Mouse (Mus musculus) kidney, embryonic 14.5 days (tissue): ENCODE measurements around the gene Tnnc2. TPM values are rescaled to one million over a fixed set of nuclear protein-coding genes. Genes with fewer than 3 reads are reported as not detected.

Source experiments
- polyA plus RNA-seq: library from polyadenylated mRNA; unstranded; fragments of >200 nt; fragmentation: Nextera tagmentation; extraction: Ambion mirVana; gene quantifications from 2 replicates; pipeline ENCODE4 v1.2.1, GENCODE M21; 2014

Tnnc2 gene
- polyA plus RNA-seq, 1 experiment from 2014 or later = 1.9 TPM

Other genes starting within 250 kb of the Tnnc2 start
- 330 and 331 TPM in 2 replicates for gene Wfdc2, start 217.6 kb downstream of the Tnnc2 start, polyA plus RNA-seq
- not detected in 2 replicates for gene Spint3, start 206.5 kb downstream of the Tnnc2 start, polyA plus RNA-seq
- gene Wfdc6a, start 194.5 kb downstream of the Tnnc2 start, polyA plus RNA-seq = not detected in 2 replicates
- gene Eppin, start 186.4 kb downstream of the Tnnc2 start, polyA plus RNA-seq = not detected in 2 replicates
- not detected in 2 replicates for gene Wfdc6b, start 166.4 kb downstream of the Tnnc2 start, polyA plus RNA-seq
- not detected in 2 replicates for gene Wfdc8, start 166.3 kb downstream of the Tnnc2 start, polyA plus RNA-seq
- not detected in 2 replicates for gene Wfdc16, start 141.2 kb downstream of the Tnnc2 start, polyA plus RNA-seq
- not detected in 2 replicates for gene Wfdc10, start 123.9 kb downstream of the Tnnc2 start, polyA plus RNA-seq
- gene Wfdc9, start 123.4 kb downstream of the Tnnc2 start, polyA plus RNA-seq = not detected in 2 replicates
- not detected in 2 replicates for gene Wfdc11, start 105.9 kb downstream of the Tnnc2 start, polyA plus RNA-seq
- gene Wfdc13, start 94.9 kb downstream of the Tnnc2 start, polyA plus RNA-seq = 0.54 and 0.93 TPM in 2 replicates
- gene Spint4, start 81.5 kb downstream of the Tnnc2 start, polyA plus RNA-seq = 1.1 and 1.4 TPM in 2 replicates
- not detected in 2 replicates for gene Spint5, start 64.7 kb downstream of the Tnnc2 start, polyA plus RNA-seq
- 0.83 and 1.4 TPM in 2 replicates for gene Wfdc3, start 34.0 kb downstream of the Tnnc2 start, polyA plus RNA-seq
- gene Dnttip1, start 34.0 kb downstream of the Tnnc2 start, polyA plus RNA-seq = 64.4 and 70.8 TPM in 2 replicates
- 559 and 687 TPM in 2 replicates for gene Ube2c, start 10.1 kb downstream of the Tnnc2 start, polyA plus RNA-seq
- 16.0 and 16.6 TPM in 2 replicates for gene Snx21, start 5.9 kb upstream of the Tnnc2 start, polyA plus RNA-seq
- gene Acot8, start 24.9 kb upstream of the Tnnc2 start, polyA plus RNA-seq = 13.7 and 17.0 TPM in 2 replicates
- gene Zswim3, start 25.1 kb upstream of the Tnnc2 start, polyA plus RNA-seq = 7.3 and 9.0 TPM in 2 replicates
- gene Zswim1, start 42.7 kb upstream of the Tnnc2 start, polyA plus RNA-seq = 12.4 and 20.0 TPM in 2 replicates
- gene Spata25, start 48.6 kb upstream of the Tnnc2 start, polyA plus RNA-seq = not detected in 2 replicates
- 122 and 135 TPM in 2 replicates for gene Ctsa, start 52.9 kb upstream of the Tnnc2 start, polyA plus RNA-seq
- gene Neurl2, start 53.5 kb upstream of the Tnnc2 start, polyA plus RNA-seq = 6.0 and 6.6 TPM in 2 replicates
- gene Pltp, start 77.7 kb upstream of the Tnnc2 start, polyA plus RNA-seq = 25.7 and 34.6 TPM in 2 replicates
- 68.9 and 72.9 TPM in 2 replicates for gene Pcif1, start 99.3 kb upstream of the Tnnc2 start, polyA plus RNA-seq
- gene Zfp335, start 131.8 kb upstream of the Tnnc2 start, polyA plus RNA-seq = 10.7 and 13.8 TPM in 2 replicates
- gene Mmp9, start 160.8 kb upstream of the Tnnc2 start, polyA plus RNA-seq = 0.76 and 1.4 TPM in 2 replicates
- 1.5 and 1.6 TPM in 2 replicates for gene Slc12a5, start 180.8 kb upstream of the Tnnc2 start, polyA plus RNA-seq